Mouse (Mus musculus) CD4-positive helper T cell, adult 2 months (primary cell): ENCODE results near the gene Tmem151a.
"Not testable (repeated sequence)": the region's sequence is repeated elsewhere in the genome, so short reads cannot be mapped to it uniquely, and the experiment has no call there.

Experiments used
- DNase-seq: peaks from one replicate; pipeline ENCODE4 v3.0.0-alpha.2; 2012; ENCODE audit warnings: low read depth, missing footprints, low spot score

The Tmem151a gene

GRCm38 (mm10) chr19:5094746-5095417 is 9.6 kb upstream of the Tmem151a start:
- no peak for DNase-seq

- peak; percentile 86 for DNase-seq
Observed at GRCm38 (mm10) chr19:5094243-5094632, 8.9 kb upstream of the Tmem151a start.

- DNase-seq = peak; percentile 2
Observed at GRCm38 (mm10) chr19:5093481-5094242, 8.3 kb upstream of the Tmem151a start.

GRCm38 (mm10) chr19:5092083-5092482 is 6.8 kb upstream of the Tmem151a start:
- no peak for DNase-seq

GRCm38 (mm10) chr19:5089324-5089723 is 4.0 kb upstream of the Tmem151a start:
- DNase-seq = peak; percentile 2

- DNase-seq = peak; percentile 99
Observed at GRCm38 (mm10) chr19:5087884-5088728, 2.8 kb upstream of the Tmem151a start, which contains the start of gene Yif1a. Gene Yif1a (plus strand): TSS chr19:5088538.

GRCm38 (mm10) chr19:5086533-5086932 is 1.2 kb upstream of the Tmem151a start:
- DNase-seq = not testable (repeated sequence)

- no peak for DNase-seq
Observed at GRCm38 (mm10) chr19:5084834-5085144, 542 bp downstream of the Tmem151a start.

- peak; percentile 8 for DNase-seq
Observed at GRCm38 (mm10) chr19:5083961-5084833, 1.1 kb downstream of the Tmem151a start.

- DNase-seq = no peak
Observed at GRCm38 (mm10) chr19:5082596-5082995, 2.7 kb downstream of the Tmem151a start.

GRCm38 (mm10) chr19:5082005-5082404 is 3.3 kb downstream of the Tmem151a start:
- no peak for DNase-seq

GRCm38 (mm10) chr19:5079279-5079678 is 6.1 kb downstream of the Tmem151a start:
- DNase-seq = no peak

GRCm38 (mm10) chr19:5073518-5073917 is 11.8 kb downstream of the Tmem151a start:
- DNase-seq = no peak

- DNase-seq = peak; percentile 58
Observed at GRCm38 (mm10) chr19:5073028-5073427, 12.3 kb downstream of the Tmem151a start.

GRCm38 (mm10) chr19:5072389-5073019 is 12.8 kb downstream of the Tmem151a start:
- DNase-seq = no peak

GRCm38 (mm10) chr19:5071545-5072369 is 13.6 kb downstream of the Tmem151a start:
- DNase-seq = peak; percentile 83

GRCm38 (mm10) chr19:5071077-5071476 is 14.3 kb downstream of the Tmem151a start:
- DNase-seq = no peak

- DNase-seq = no peak
Observed at GRCm38 (mm10) chr19:5069978-5070377, 15.4 kb downstream of the Tmem151a start.

- DNase-seq = no peak
Observed at GRCm38 (mm10) chr19:5069486-5069885, 15.8 kb downstream of the Tmem151a start.
